ENCODE assay signal across 8 mouse cellular contexts in genomic region chr12:108239441-108239840, GRCm38 (mm10). TPM values are rescaled to one million over a fixed set of nuclear protein-coding genes. Genes with fewer than 3 reads are reported as not detected.
DNase-seq lines count a peak whose midpoint lies in the region; ATAC-seq lines count a peak whose summit lies in the region.
"Had no signal": no experiment of that assay in that cellular context is flagged by ENCODE, and none has a peak within 500 bp of the region (broad histone marks: within the 10 kb centered on the region; RNA-seq: fewer than 3 reads in every experiment).

No protein-coding gene starts in this region.

- H3K4me1 ChIP-seq in forebrain, embryonic 15.5 days = peaks cover 72% of the 10 kb centered on the region
- peaks cover 99% of the 10 kb centered on the region for H3K4me1 ChIP-seq in hindbrain, embryonic 13.5 days (replicated peaks)
- H3K4me1 ChIP-seq in neural tube, embryonic 15.5 days = peaks cover 92% of the 10 kb centered on the region

- H3K9me3 ChIP-seq in forebrain, embryonic 15.5 days = no peaks in the 10 kb centered on the region
- H3K9me3 ChIP-seq in hindbrain, embryonic 13.5 days = no peaks in the 10 kb centered on the region
- no peaks in the 10 kb centered on the region for H3K9me3 ChIP-seq in neural tube, embryonic 15.5 days (replicated peaks)
- H3K9me3 ChIP-seq: liver, embryonic 13.5 days had no signal

- peak overlapping the region; percentile 80 for H3K27ac ChIP-seq in forebrain, embryonic 15.5 days (replicated peaks)
- H3K27ac ChIP-seq in hindbrain, embryonic 13.5 days = peak overlapping the region; percentile 93
- peak overlapping the region; percentile 85 for H3K27ac ChIP-seq in neural tube, embryonic 15.5 days (replicated peaks)
- H3K27ac ChIP-seq: liver, embryonic 13.5 days had no signal

- 6% methylated on average over 5 of the region's 5 CpGs for WGBS in forebrain, embryonic 15.5 days
- 28% methylated on average over 5 of the region's 5 CpGs for WGBS in hindbrain, embryonic 13.5 days
- WGBS in neural tube, embryonic 15.5 days = 25% methylated on average over 5 of the region's 5 CpGs

- peak; percentile 58 for ATAC-seq in forebrain, embryonic 15.5 days (replicated peaks)
- peak; percentile 15; the same call in 1 of the 2 replicates for ATAC-seq in hindbrain, embryonic 13.5 days (ENCODE audit: low FRiP score)
- ATAC-seq in neural tube, embryonic 15.5 days (ENCODE audit: low FRiP score) = no peak

- no peak overlapping the region for H3K4me3 ChIP-seq in forebrain, embryonic 15.5 days
- no peak overlapping the region for H3K4me3 ChIP-seq in hindbrain, embryonic 13.5 days
- H3K4me3 ChIP-seq in neural tube, embryonic 15.5 days (replicated peaks) = no peak overlapping the region
- H3K4me3 ChIP-seq: liver, embryonic 13.5 days had no signal

- DNase-seq in NIH3T3 (ENCODE audit: low read depth) = peak; percentile 79
- DNase-seq in brain, adult 2 months (ENCODE audit: low read depth, low spot score) = peak; percentile 94
- DNase-seq in left cerebral cortex, postnatal 14 days (ENCODE audit: low spot score in 2 of 2) = peak; percentile 80 to 90
- DNase-seq in spleen, adult 12 weeks (ENCODE audit: low spot score) = no peak
- DNase-seq: liver, embryonic 13.5 days had no signal

- intact Hi-C loops in left cerebral cortex, postnatal 14 days (cut with DNase I) = no loop called here

- H3K4me2 ChIP-seq in forebrain, embryonic 15.5 days (replicated peaks) = peak overlapping the region; percentile 21; the same call in 1 of the 2 replicates
- H3K4me2 ChIP-seq in hindbrain, embryonic 13.5 days = 0 out of 2 replicates have a peak overlapping the region, but pooled peaks have one; percentile 13
- 0 out of 2 replicates have a peak overlapping the region, but pooled peaks have one; percentile 1 for H3K4me2 ChIP-seq in neural tube, embryonic 15.5 days
- H3K4me2 ChIP-seq: liver, embryonic 13.5 days had no signal

- no peaks in the 10 kb centered on the region for H3K27me3 ChIP-seq in forebrain, embryonic 15.5 days
- no peaks in the 10 kb centered on the region for H3K27me3 ChIP-seq in hindbrain, embryonic 13.5 days
- no peaks in the 10 kb centered on the region for H3K27me3 ChIP-seq in neural tube, embryonic 15.5 days (replicated peaks)
- H3K27me3 ChIP-seq: liver, embryonic 13.5 days had no signal

- H3K36me3 ChIP-seq in forebrain, embryonic 15.5 days = no peaks in the 10 kb centered on the region
- H3K36me3 ChIP-seq in hindbrain, embryonic 13.5 days = no peaks in the 10 kb centered on the region
- H3K36me3 ChIP-seq in neural tube, embryonic 15.5 days = no peaks in the 10 kb centered on the region
- H3K36me3 ChIP-seq: liver, embryonic 13.5 days had no signal

- H3K9ac ChIP-seq in forebrain, embryonic 15.5 days (replicated peaks) = no peak overlapping the region
- H3K9ac ChIP-seq in hindbrain, embryonic 13.5 days = peak overlapping the region; percentile 66
- H3K9ac ChIP-seq in neural tube, embryonic 15.5 days (replicated peaks) = no peak overlapping the region
- H3K9ac ChIP-seq: liver, embryonic 13.5 days had no signal

RNA-seq across cellular contexts. Expression of gene Ccdc85c, which starts 35.8 kb away (rescaled TPM):
- 14.3 and 16.3 TPM in 2 replicates for polyA plus RNA-seq in forebrain, embryonic 15.5 days (2015; fragmentation: Nextera tagmentation; extraction: Ambion mirVana)
- 17.3 and 17.7 TPM in 2 replicates for polyA plus RNA-seq in hindbrain, embryonic 13.5 days (2015; fragmentation: Nextera tagmentation; extraction: Ambion mirVana)
- total RNA-seq in left cerebral cortex, postnatal 14 days (2021) = 10 to 100 TPM; 63.8 to 64.7 TPM
- polyA plus RNA-seq in neural tube, embryonic 15.5 days (2015; fragmentation: Nextera tagmentation; extraction: Ambion mirVana) = 10.5 and 11.9 TPM in 2 replicates
